Mouse (Mus musculus) stomach, postnatal 0 days (tissue): Measurements from ENCODE around the gene Aarsd1.

Experiments
- CTCF ChIP-seq: IDR thresholded peaks from 2 replicates; pipeline ENCODE4 v1.5.1; 2016; ENCODE audit warnings: antibody characterized with exemption, low read depth, mild to moderate bottlenecking, moderate library complexity
- EP300 ChIP-seq: optimal IDR thresholded peaks from 2 replicates; pipeline ENCODE3; 2016; ENCODE audit warnings: antibody characterized with exemption

DNA sequence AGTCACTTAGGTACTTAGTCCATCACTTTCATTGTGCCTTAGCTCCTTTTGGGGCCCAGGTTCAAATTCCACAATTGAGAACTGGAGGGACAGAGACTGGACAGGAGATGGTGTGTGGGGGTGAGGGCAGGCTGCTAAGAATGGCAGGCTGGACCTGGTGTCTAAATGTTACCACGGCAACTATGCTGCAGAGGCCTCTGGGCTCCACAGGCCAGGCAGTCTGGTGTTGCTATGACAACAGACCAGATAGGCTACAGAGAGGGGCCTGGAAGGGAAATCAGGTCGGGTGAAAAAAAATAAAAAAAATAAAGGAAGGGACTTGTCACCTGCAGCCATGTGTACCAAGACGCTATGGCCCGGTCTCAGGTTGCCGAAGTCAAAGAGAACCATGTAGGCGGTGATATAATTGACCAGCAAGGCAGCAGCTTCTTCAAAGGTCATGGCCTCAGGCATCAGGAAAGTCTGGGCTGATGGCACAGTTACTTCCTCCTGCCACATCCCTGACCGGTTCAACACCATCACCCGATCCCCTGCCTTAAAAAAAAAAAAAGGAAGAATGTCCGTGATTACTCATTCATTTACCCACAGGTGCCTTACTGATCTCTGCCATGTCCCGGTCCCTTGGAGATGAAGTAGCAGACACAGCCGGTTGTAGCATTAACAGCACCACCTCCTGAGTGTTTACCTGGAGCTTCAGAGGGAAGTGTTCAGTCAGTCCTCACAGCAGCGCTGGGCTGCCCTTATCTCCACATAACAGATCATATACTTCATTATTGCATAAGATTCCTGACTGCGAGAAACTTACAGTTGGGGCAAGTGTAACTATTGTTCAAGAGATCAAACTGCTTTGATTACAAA, 45.4 kb upstream of the Aarsd1 start:
- TF ChIP-seq EP300 (no peak), CTCF (no peak)
